Mouse (Mus musculus): ENCODE measurements around the gene Bcl2l13.

DNA sequence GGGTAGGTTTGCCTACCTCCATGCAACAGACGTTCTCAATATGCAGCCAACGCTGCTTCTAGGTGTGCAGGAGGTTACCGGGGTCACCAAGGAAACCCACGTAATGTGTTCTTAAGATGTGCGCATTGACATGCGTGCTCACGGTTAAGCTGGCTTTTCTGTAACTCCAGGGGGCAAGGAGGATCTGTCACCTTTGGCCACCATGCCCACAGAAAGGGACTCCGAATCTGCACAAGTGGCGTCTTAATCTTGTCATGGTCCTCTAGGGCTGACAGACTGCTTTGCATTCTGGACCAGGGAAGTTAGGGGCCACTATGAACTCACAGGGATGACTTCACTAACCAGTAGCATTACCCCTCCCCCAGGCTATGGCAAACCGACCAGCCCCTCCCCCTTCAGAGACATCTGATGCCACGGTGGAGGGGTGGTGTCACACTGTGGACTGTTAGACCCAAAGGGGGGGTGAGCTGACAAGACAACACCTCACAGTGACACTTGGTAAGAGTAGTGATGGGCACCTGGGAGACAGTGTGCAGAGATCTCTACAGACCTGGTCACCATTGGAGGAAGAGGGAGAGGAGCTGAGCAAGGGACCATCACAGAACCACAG lies 102.1 kb downstream of the Bcl2l13 start:
- TF ChIP-seq CTCF (IDR thresholded peaks at IDR 0.05; ENCODE audit: insufficient read depth, low read length) (no peak), POLR2A (IDR thresholded peaks at IDR 0.05; ENCODE audit: borderline replicate concordance, extremely low read depth, low read depth, low read length) (no peak)
